Mouse (Mus musculus) forebrain, embryonic 13.5 days (tissue): ENCODE results near the gene 4933436I01Rik. TPM values are rescaled to one million over a fixed set of nuclear protein-coding genes. Genes with fewer than 3 reads are reported as not detected.

Experiments
- ATAC-seq: fragments of 200-750 bp; cut with Nextera tagmentation; 2 replicates; pipeline ENCODE4 v1.8.0; 2017
- H3K27ac ChIP-seq: fragments of 300-500 bp; sonication (generic); 2 replicates; pipeline ENCODE4 v1.5.1; 2015; ENCODE audit warnings: inconsistent platforms, mild to moderate bottlenecking, moderate library complexity
- H3K27me3 ChIP-seq: fragments of 300-500 bp; sonication (generic); 2 replicates; pipeline ENCODE4 v1.6.1; 2015; ENCODE audit warnings: mild to moderate bottlenecking, inconsistent platforms
- H3K36me3 ChIP-seq: fragments of 300-500 bp; sonication (generic); 2 replicates; pipeline ENCODE4 v1.6.1; 2015; ENCODE audit warnings: mild to moderate bottlenecking, inconsistent platforms; ENCODE audit not compliant: poor library complexity, severe bottlenecking
- H3K4me1 ChIP-seq: fragments of 300-500 bp; sonication (generic); 2 replicates; pipeline ENCODE4 v1.6.1; 2015; ENCODE audit warnings: inconsistent platforms
- H3K4me2 ChIP-seq: fragments of 300-500 bp; sonication (generic); 2 replicates; pipeline ENCODE4 v1.6.1; 2015; ENCODE audit warnings: inconsistent platforms, mild to moderate bottlenecking, moderate library complexity
- H3K4me3 ChIP-seq: fragments of 300-500 bp; sonication (generic); 2 replicates; pipeline ENCODE4 v1.5.1; 2015; ENCODE audit warnings: mild to moderate bottlenecking, inconsistent platforms
- H3K9ac ChIP-seq: fragments of 300-500 bp; sonication (generic); 2 replicates; pipeline ENCODE4 v1.6.1; 2015; ENCODE audit warnings: mild to moderate bottlenecking, inconsistent platforms
- H3K9me3 ChIP-seq: fragments of 300-500 bp; sonication (generic); replicated peaks from 2 replicates; pipeline ENCODE4 v1.6.1; 2016; ENCODE audit warnings: inconsistent platforms
- WGBS: fragments of 180-500 bp; shearing (Covaris S2); methylation state at CpG from one replicate; pipeline ENCODE4 v1.1.7; 2015; 5-methylcytosine and 5-hydroxymethylcytosine counted together
- polyA plus RNA-seq: library from polyadenylated mRNA; unstranded; fragments of >200 nt; fragmentation: Nextera tagmentation; extraction: Ambion mirVana; gene quantifications from 2 replicates; pipeline ENCODE4 v1.2.1, GENCODE M21; 2015

Gene 4933436I01Rik
- not detected in 2 replicates for polyA plus RNA-seq

DNA sequence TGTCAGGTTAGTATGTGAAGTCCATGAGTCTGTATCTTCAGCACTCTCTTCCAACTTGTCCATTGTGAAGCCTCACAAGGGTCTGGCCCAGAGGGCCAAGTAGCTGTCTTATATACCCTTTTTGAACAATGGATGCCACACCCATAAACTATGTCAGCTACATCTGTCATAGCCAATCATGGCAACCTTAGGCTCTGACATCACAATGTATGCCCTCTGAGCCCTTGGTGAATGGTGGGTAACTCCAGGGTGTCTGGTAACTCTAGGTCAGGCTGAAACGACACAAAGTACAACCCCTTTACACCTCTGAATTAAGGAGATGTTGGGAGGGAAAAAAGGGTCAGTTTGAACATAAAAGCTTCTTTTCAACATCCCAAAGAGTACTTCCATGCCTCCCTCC is at the start of gene 4933436I01Rik:
Gene 4933436I01Rik (minus strand): TSS at position 101 of the 400 bp plus-strand sequence.
- Histone ChIP-seq H3K9ac (no peak within 1 kb of the TSS), H3K4me3 (no peak within 1 kb of the TSS), H3K9me3 (no peaks in the 10 kb centered on the region), H3K4me1 (no peaks in the 10 kb centered on the region), H3K27ac (no peak within 1 kb of the TSS), H3K36me3 (no peaks in the 10 kb centered on the region), H3K27me3 (no peaks in the 10 kb centered on the region), H3K4me2 (no peak within 1 kb of the TSS)
- ATAC-seq, result no peak
- 67% methylated on average over 1 of the region's 1 CpGs for WGBS

DNA sequence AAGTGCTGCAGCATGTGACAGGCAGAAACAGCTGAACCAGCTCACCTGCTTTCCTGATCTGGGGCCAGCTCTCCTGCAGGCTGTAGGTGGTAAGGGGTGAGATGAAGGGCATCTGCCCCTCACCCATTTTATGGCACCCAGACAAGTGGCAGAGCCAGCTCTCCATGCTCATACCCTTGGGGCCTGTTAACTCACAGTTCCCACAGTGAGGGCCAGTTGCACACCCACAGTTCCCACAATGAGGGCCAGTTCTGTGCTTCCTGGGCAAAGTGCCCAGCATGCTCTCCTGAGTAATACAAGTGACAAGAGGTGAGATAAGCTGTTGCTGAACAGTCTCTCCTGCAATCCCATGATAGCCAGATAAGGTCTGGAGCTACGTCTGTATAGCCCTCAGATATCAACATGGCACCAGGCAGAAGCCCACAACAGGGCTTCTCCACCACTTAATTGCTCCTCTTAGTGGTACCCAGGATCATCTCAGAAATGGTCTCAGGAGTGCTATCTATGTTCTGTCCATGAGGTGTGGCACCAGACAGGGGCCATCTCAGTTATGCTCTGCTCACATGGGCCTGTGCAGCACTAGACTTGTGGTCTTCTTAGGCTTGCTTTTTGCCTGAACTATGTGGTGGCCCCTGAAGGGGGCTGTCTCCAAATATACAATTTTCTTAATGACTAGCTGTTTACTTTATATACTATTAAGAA is 3.7 kb upstream of the 4933436I01Rik start:
- WGBS, result 80% methylated on average over 1 of the region's 1 CpGs
- H3K4me1 ChIP-seq, result no peaks in the 10 kb centered on the region
- no peaks in the 10 kb centered on the region for H3K36me3 ChIP-seq
- H3K27me3 ChIP-seq, result no peaks in the 10 kb centered on the region
- ATAC-seq, result no peak
- H3K9me3 ChIP-seq, result no peaks in the 10 kb centered on the region
- H3K4me2 ChIP-seq, result no peak overlapping the region
- H3K27ac ChIP-seq, result no peak overlapping the region
- no peak overlapping the region for H3K4me3 ChIP-seq
- no peak overlapping the region for H3K9ac ChIP-seq

DNA sequence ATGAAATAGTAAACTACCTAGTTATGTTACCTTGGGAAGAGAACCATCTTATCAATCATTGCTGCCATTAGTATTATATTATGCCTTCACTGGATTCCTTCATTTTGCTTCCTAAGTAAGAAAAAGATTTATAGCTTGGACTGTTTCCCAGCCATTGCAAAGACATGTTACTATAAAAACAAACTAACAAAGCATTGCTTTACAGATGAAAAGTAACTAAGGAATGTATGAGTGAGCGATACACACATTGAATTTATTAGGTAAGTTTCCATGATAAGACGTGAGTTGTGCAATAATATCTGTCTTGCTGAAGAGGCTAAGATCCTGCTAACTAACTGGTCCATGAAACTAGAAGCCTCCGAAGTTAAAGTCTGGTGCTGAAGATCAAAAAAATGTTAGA is 37.8 kb downstream of the 4933436I01Rik start:
- Histone ChIP-seq H3K4me3 (no peak overlapping the region), H3K9me3 (no peaks in the 10 kb centered on the region), H3K27ac (no peak overlapping the region), H3K9ac (no peak overlapping the region), H3K4me1 (no peaks in the 10 kb centered on the region), H3K27me3 (no peaks in the 10 kb centered on the region), H3K36me3 (no peaks in the 10 kb centered on the region), H3K4me2 (no peak overlapping the region)
- no peak for ATAC-seq
- 89% methylated on average over 3 of the region's 3 CpGs for WGBS

Other genes starting within 250 kb of the 4933436I01Rik start
- not detected in 2 replicates for gene Gm1140, start 227.9 kb downstream of the 4933436I01Rik start, polyA plus RNA-seq
- gene Gm14692, start 225.8 kb downstream of the 4933436I01Rik start, polyA plus RNA-seq, result not detected in 2 replicates